Mouse (Mus musculus) hindbrain, embryonic 11.5 days (tissue): ENCODE results near the gene Rbm12. TPM values are rescaled to one million over a fixed set of nuclear protein-coding genes. Genes with fewer than 3 reads are reported as not detected.

Experiments used
- ATAC-seq: fragments of 200-750 bp; cut with Nextera tagmentation; 2 replicates; pipeline ENCODE4 v1.8.0; 2017; ENCODE audit warnings: mild to moderate bottlenecking, moderate TSS enrichment, moderate library complexity; ENCODE audit not compliant: low FRiP score
- DNase-seq: peaks from one replicate; pipeline ENCODE4 v3.0.0-alpha.2; 2015; ENCODE audit warnings: low spot score
- H3K27ac ChIP-seq: fragments of 300-500 bp; sonication (generic); 2 replicates; pipeline ENCODE4 v1.5.1; 2014; ENCODE audit warnings: mild to moderate bottlenecking, low read depth, low read length
- H3K27me3 ChIP-seq: fragments of 300-500 bp; sonication (generic); 2 replicates; pipeline ENCODE4 v1.6.1; 2014; ENCODE audit warnings: mild to moderate bottlenecking, low read length, moderate library complexity, mixed read lengths; ENCODE audit not compliant: control insufficient read depth, insufficient read depth
- H3K36me3 ChIP-seq: fragments of 300-500 bp; sonication (generic); 2 replicates; pipeline ENCODE4 v1.6.1; 2014; ENCODE audit warnings: mild to moderate bottlenecking, low read length, moderate library complexity, mixed read lengths; ENCODE audit not compliant: control insufficient read depth, insufficient read depth
- H3K4me1 ChIP-seq: fragments of 300-500 bp; sonication (generic); replicated peaks from 2 replicates; pipeline ENCODE4 v1.6.1; 2014; ENCODE audit warnings: low read length, mixed read lengths; ENCODE audit not compliant: control insufficient read depth, insufficient read depth
- H3K4me2 ChIP-seq: fragments of 300-500 bp; sonication (generic); replicated peaks from 2 replicates; pipeline ENCODE4 v1.6.1; 2014; ENCODE audit warnings: mild to moderate bottlenecking, low read depth, low read length
- H3K4me3 ChIP-seq: fragments of 300-500 bp; sonication (generic); 2 replicates; pipeline ENCODE4 v1.5.1; 2014; ENCODE audit warnings: low read depth, low read length
- H3K9ac ChIP-seq: fragments of 300-500 bp; sonication (generic); 2 replicates; pipeline ENCODE4 v1.6.1; 2014; ENCODE audit warnings: low read depth, low read length
- H3K9me3 ChIP-seq: fragments of 300-500 bp; sonication (generic); 2 replicates; pipeline ENCODE4 v1.6.1; 2016; ENCODE audit warnings: low read length; ENCODE audit not compliant: control insufficient read depth
- WGBS: fragments of 180-500 bp; shearing (Covaris S2); extraction: QIAGEN DNeasy Blood & Tissue Kit; methylation state at CpG from one replicate; pipeline ENCODE4 v1.1.7; 2014; 5-methylcytosine and 5-hydroxymethylcytosine counted together
- polyA plus RNA-seq: library from polyadenylated mRNA; unstranded; fragments of >200 nt; fragmentation: Nextera tagmentation; extraction: Ambion mirVana; gene quantifications from 2 replicates; pipeline ENCODE4 v1.2.1, GENCODE M21; 2014

The Rbm12 gene
- polyA plus RNA-seq, 1 experiment from 2014 or later, result 38.4 TPM

DNA sequence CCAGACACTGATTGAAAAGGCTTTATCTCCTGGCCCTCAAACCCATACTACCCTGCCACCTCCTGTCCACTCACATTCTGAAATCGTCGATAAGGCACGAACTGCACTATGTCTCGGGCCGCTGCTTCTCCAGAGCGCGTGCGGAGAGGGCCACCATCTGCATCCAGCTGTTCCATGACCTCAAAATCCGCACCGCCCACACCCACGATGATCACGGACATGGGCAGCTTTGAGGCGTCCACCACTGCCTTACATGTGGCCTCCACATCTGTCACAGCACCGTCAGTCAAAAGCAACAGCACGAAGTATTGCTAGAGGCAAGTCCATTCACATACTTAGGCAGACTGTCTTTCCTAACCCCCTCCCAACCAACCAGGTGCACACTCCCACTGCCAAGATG lies 38.1 kb downstream of the Rbm12 start:
- Histone ChIP-seq H3K36me3 (peaks cover 27% of the 10 kb centered on the region; the same call in 1 of the 2 replicates), H3K9ac (no peak overlapping the region), H3K9me3 (no peaks in the 10 kb centered on the region), H3K4me2 (no peak overlapping the region), H3K4me3 (no peak overlapping the region), H3K27me3 (no peaks in the 10 kb centered on the region), H3K4me1 (no peaks in the 10 kb centered on the region), H3K27ac (no peak overlapping the region)
- ATAC-seq, result no peak
- no peak for DNase-seq
- 97% methylated on average over 15 of the region's 15 CpGs for WGBS

DNA sequence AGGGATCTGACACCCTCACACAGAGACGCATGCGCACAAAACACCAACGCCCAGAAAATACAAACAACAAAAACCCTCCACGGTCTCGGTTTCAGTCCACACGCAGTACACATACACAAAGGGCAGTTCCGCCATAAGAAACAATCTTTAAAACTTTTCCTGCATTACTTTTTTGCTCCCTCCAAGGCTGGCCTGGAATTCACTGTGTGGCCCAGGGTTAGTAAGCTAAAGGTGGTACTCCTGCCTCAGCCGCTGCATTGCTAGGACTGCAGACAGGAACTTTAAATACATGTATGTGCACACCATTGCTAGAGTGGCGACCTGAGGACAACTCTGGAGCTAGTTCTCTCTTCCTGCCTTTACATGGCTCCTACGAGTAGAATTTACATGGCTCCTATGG lies 40.5 kb downstream of the Rbm12 start:
- Histone ChIP-seq H3K9ac (no peak overlapping the region), H3K4me3 (no peak overlapping the region), H3K9me3 (no peaks in the 10 kb centered on the region), H3K4me2 (no peak overlapping the region), H3K4me1 (no peaks in the 10 kb centered on the region), H3K27ac (no peak overlapping the region), H3K27me3 (no peaks in the 10 kb centered on the region), H3K36me3 (peaks cover 10% of the 10 kb centered on the region; the same call in 1 of the 2 replicates)
- WGBS, result 96% methylated on average over 10 of the region's 10 CpGs
- no peak for DNase-seq
- ATAC-seq, result no peak

DNA sequence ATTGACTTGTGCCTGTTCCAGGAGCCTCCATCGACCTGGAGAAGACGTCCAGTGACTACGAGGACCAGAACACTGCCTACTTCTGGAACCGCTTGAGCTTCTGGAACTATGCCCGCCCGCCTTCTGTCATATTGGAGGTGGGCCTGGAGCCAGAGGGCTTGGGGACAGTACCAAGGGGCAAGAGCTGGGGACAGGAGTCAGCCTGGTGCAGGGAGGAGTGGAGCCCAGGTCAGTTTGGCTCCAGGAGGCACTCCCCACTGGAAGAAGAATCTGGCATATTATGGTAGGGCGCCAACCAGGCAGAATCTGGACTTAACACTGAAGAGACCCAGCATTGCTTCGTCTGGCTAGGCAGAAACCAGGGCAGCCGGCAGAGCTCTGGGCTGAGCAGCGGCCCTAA lies 43.9 kb downstream of the Rbm12 start:
- no peak overlapping the region for H3K9ac ChIP-seq
- no peak overlapping the region for H3K27ac ChIP-seq
- 0 out of 2 replicates have a peak, but pooled peaks cover 2% of the 10 kb centered on the region for H3K36me3 ChIP-seq
- ATAC-seq (no peak), DNase-seq (no peak)
- H3K27me3 ChIP-seq, result no peaks in the 10 kb centered on the region
- H3K4me2 ChIP-seq, result no peak overlapping the region
- no peaks in the 10 kb centered on the region for H3K9me3 ChIP-seq
- H3K4me3 ChIP-seq, result no peak overlapping the region
- no peaks in the 10 kb centered on the region for H3K4me1 ChIP-seq
- WGBS, result 97% methylated on average over 10 of the region's 10 CpGs

DNA sequence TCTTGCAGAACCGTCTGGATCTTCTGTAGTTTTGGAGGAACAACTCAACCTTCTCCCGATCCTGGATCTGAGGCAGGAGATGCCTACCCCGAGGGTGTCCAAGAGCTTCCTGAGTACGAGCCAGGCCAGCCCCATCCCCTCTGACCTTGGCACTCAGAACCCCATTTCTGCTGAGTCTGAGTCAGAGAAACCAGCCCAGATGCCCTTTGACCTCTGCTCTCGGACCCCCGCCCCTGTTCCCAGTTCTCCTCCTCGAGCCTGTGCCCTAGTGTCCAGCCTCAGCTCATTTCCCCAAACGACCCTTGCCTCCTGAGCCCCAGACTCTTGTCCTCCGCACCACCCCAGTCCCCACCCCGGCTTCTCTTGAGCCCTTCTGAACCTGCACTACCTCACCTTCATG lies 45.7 kb downstream of the Rbm12 start:
- H3K27ac ChIP-seq, result no peak overlapping the region
- no peak for DNase-seq
- WGBS, result 29% methylated on average over 10 of the region's 10 CpGs
- ATAC-seq, result peak; percentile 34; the same call in 1 of the 2 replicates
- H3K4me2 ChIP-seq, result peak overlapping the region; percentile 92
- peak overlapping the region; percentile 67 for H3K4me3 ChIP-seq
- no peaks in the 10 kb centered on the region for H3K4me1 ChIP-seq
- H3K9me3 ChIP-seq, result no peaks in the 10 kb centered on the region
- H3K36me3 ChIP-seq, result 0 out of 2 replicates have a peak, but pooled peaks cover 2% of the 10 kb centered on the region
- peak overlapping the region; percentile 80; the same call in 1 of the 2 replicates for H3K9ac ChIP-seq
- no peaks in the 10 kb centered on the region for H3K27me3 ChIP-seq

DNA sequence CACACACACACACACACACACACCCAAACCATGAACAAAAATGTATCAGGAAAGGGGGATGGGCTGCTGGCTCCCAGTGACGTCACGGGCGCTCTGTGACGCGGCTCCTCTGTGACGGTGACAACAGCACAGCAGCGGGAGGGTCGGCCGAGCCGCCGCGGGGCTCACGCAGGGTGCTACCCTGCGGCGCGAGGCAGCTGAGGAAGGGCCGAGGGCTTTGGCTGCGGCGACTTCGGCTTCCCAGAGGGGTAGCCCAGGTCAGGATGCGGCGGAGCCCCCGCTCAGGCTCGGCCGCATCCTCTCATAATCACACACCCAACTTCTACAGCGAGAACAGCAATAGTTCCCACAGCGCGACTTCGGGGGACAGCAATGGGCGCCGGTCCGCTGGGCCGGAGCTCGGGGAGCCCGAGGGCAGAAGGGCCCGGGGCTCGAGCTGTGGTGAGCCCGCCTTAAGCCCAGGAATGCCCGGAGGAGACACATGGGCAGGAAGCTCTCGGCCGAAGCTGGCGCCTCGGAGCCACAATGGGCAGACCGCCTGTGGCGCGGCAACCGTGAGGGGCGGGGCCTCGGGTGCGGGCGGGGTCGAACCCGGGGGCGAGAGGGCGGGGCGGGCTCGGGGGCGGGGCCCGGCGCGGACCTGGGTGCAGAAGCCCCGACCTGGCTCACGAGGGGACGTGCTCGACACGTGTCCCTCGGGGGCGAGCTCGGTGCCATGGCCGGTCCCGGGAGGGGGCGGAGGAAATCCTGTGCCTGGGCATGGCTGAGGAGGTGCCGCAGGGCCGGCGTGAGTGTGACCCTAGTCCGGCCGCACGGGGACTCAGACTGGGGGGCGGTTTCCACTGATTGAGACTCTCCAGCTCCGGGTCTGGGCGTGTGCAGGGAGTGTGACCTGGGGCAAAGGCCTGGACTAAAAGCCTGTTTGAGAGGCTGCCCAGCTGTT lies 46.4 kb downstream of the Rbm12 start, which contains the start of gene Spag4:
Spag4 (plus strand) TSS at position 77 of the 943 bp plus-strand sequence.
- H3K4me3 ChIP-seq, result peak within 1 kb of the TSS; percentile 67
- ATAC-seq, result peak; percentile 81
- 1% methylated on average over 71 of the region's 81 CpGs for WGBS

DNA sequence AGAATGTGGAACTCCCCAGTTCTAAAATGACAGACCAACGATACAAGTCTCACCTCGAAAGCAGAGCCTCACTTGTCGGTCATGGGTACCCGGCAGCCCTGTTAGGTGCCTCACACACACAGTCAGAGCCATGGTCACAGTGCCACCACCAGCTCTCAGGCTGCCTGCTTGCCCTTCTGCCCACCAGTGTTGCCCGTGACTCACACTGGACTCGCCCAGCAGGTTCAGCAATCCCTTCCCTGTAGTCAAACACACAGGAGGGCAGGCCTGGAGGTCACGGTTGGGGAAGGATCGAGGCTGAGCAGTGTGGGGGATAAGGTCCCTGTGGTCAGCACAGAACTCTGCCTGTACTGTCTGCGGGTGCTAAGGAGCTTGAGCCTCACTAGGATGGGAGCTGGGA lies 59.0 kb downstream of the Rbm12 start, which contains the start of gene Fer1l4:
Fer1l4 (minus strand) TSS at position 132 of the 400 bp plus-strand sequence.
- Histone ChIP-seq H3K9ac (no peak within 1 kb of the TSS), H3K36me3 (no peaks in the 10 kb centered on the region), H3K27me3 (no peaks in the 10 kb centered on the region), H3K4me2 (no peak within 1 kb of the TSS), H3K4me1 (no peaks in the 10 kb centered on the region), H3K9me3 (no peaks in the 10 kb centered on the region), H3K27ac (no peak within 1 kb of the TSS), H3K4me3 (no peak within 1 kb of the TSS)
- no peak for ATAC-seq
- WGBS, result 81% methylated on average over 9 of the region's 9 CpGs
- no peak for DNase-seq

More for the DNA sequence above, 46.4 kb downstream of the Rbm12 start, which contains the start of gene Spag4:
- H3K4me2 ChIP-seq, result peak within 1 kb of the TSS; percentile 92
- no peaks in the 10 kb centered on the region for H3K4me1 ChIP-seq
- H3K27me3 ChIP-seq, result no peaks in the 10 kb centered on the region
- H3K9me3 ChIP-seq, result no peaks in the 10 kb centered on the region
- DNase-seq, result peak; percentile 88
- H3K27ac ChIP-seq, result peak within 1 kb of the TSS; percentile 66
- no peaks in the 10 kb centered on the region for H3K36me3 ChIP-seq
- peak within 1 kb of the TSS; percentile 80 for H3K9ac ChIP-seq

DNA sequence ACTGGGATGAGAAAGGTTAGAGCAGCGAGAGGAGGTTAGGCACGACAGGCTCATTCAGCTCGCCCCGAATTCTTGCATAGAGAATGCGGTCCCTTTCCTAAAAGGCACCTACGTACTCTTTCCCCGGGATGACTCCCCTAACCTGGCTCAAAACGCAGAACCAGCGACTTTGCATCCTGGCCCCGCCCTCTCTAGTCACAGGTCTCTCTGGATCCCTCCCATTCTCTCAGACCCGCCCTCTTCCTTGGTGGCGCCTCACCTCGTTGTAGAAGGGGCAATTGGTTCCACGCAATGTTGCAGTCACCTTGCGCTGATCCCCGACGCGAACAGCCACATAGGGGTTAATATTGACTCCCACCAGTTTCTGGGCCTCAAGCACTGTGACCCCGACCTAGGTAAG lies 63.8 kb downstream of the Rbm12 start:
- Histone ChIP-seq H3K4me3 (no peak overlapping the region), H3K4me2 (no peak overlapping the region; the same call in 1 of the 2 replicates), H3K36me3 (no peaks in the 10 kb centered on the region), H3K9me3 (no peaks in the 10 kb centered on the region), H3K9ac (no peak overlapping the region), H3K27me3 (peaks cover 4% of the 10 kb centered on the region; the same call in 1 of the 2 replicates), H3K27ac (no peak overlapping the region), H3K4me1 (no peaks in the 10 kb centered on the region)
- ATAC-seq (no peak), DNase-seq (no peak)
- WGBS, result 7% methylated on average over 19 of the region's 19 CpGs

DNA sequence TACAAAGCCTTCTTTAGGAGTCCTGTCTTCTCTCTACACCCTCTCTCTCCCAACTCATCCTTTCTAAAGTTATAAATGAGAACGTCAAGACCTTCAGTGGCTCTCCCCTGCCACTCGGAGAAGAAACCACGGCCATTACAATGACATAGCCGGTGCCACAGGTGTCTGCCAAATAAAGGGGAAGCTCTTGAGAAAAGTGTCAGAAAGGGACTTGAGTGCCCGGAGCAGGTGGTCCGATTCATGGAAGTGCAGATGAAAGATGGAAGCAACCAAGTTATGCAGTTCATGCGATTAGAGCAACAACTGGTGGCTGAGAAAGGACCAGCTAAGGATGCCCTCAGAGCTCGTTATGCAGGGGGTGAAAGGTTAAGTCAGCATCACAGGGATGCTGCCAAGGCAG lies 68.9 kb downstream of the Rbm12 start:
- H3K27me3 ChIP-seq, result peaks cover 4% of the 10 kb centered on the region; the same call in 1 of the 2 replicates
- ATAC-seq (no peak), DNase-seq (no peak)
- no peak overlapping the region for H3K27ac ChIP-seq
- H3K4me1 ChIP-seq, result no peaks in the 10 kb centered on the region
- H3K36me3 ChIP-seq, result no peaks in the 10 kb centered on the region
- no peak overlapping the region for H3K4me2 ChIP-seq
- no peak overlapping the region for H3K4me3 ChIP-seq
- WGBS, result 78% methylated on average over 8 of the region's 8 CpGs
- no peak overlapping the region for H3K9ac ChIP-seq
- no peaks in the 10 kb centered on the region for H3K9me3 ChIP-seq
